Mouse (Mus musculus): ENCODE measurements at regions not wholly inside any gene's neighbourhood (a gene's known extent, or its start where the extent isn't known, plus 50 kb on each side); places are given as distances from the start of the nearest gene placed in this dataset.

GRCm38 (mm10) chr13:43992968-43993367, 208.4 kb downstream of the Cd83 start:
- H3K9ac ChIP-seq (ENCODE audit: low read depth, low read length), result no peak overlapping the region
- no peak for ATAC-seq (replicated peaks; ENCODE audit: low FRiP score, low read depth)
- no peaks in the 10 kb centered on the region for H3K36me3 ChIP-seq (ENCODE audit: insufficient read depth, low read length)
- no peak for DNase-seq (ENCODE audit: low spot score)
- H3K4me2 ChIP-seq (ENCODE audit: low read length), result no peak overlapping the region
- no peaks in the 10 kb centered on the region for H3K4me1 ChIP-seq (replicated peaks; ENCODE audit: insufficient read depth, low read length)
- H3K27me3 ChIP-seq (ENCODE audit: insufficient read depth, low read length), result no peaks in the 10 kb centered on the region
- no peaks in the 10 kb centered on the region for H3K9me3 ChIP-seq (replicated peaks; ENCODE audit: low read length)
- no peak overlapping the region for H3K27ac ChIP-seq
- H3K4me3 ChIP-seq (replicated peaks; ENCODE audit: low read depth, low read length), result no peak overlapping the region
- no peak for TF ChIP-seq CTCF (IDR thresholded peaks at IDR 0.05; ENCODE audit: low read depth)

GRCm38 (mm10) chr13:43994361-43994760, 209.8 kb downstream of the Cd83 start:
- no peaks in the 10 kb centered on the region for H3K27me3 ChIP-seq (ENCODE audit: insufficient read depth, low read length)
- no peak overlapping the region for H3K9ac ChIP-seq (ENCODE audit: low read depth, low read length)
- H3K4me2 ChIP-seq (ENCODE audit: low read length), result no peak overlapping the region
- no peaks in the 10 kb centered on the region for H3K36me3 ChIP-seq (ENCODE audit: insufficient read depth, low read length)
- no peaks in the 10 kb centered on the region for H3K9me3 ChIP-seq (replicated peaks; ENCODE audit: low read length)
- WGBS, result 91% methylated on average over 4 of the region's 4 CpGs
- DNase-seq (ENCODE audit: low spot score), result no peak
- H3K27ac ChIP-seq, result no peak overlapping the region
- H3K4me3 ChIP-seq (replicated peaks; ENCODE audit: low read depth, low read length), result no peak overlapping the region
- ATAC-seq (replicated peaks; ENCODE audit: low FRiP score, low read depth), result no peak
- no peak for TF ChIP-seq CTCF (IDR thresholded peaks at IDR 0.05; ENCODE audit: low read depth)
- no peaks in the 10 kb centered on the region for H3K4me1 ChIP-seq (replicated peaks; ENCODE audit: insufficient read depth, low read length)

- Histone ChIP-seq H3K4me1 (replicated peaks; ENCODE audit: insufficient read depth, low read length) (no peaks in the 10 kb centered on the region), H3K27me3 (ENCODE audit: insufficient read depth, low read length) (no peaks in the 10 kb centered on the region), H3K4me2 (ENCODE audit: low read length) (no peak overlapping the region), H3K36me3 (ENCODE audit: insufficient read depth, low read length) (no peaks in the 10 kb centered on the region), H3K4me3 (replicated peaks; ENCODE audit: low read depth, low read length) (no peak overlapping the region), H3K9ac (ENCODE audit: low read depth, low read length) (no peak overlapping the region), H3K27ac (no peak overlapping the region), H3K9me3 (replicated peaks; ENCODE audit: low read length) (no peaks in the 10 kb centered on the region; the same call in 1 of the 2 replicates)
- no peak for TF ChIP-seq CTCF (IDR thresholded peaks at IDR 0.05; ENCODE audit: low read depth)
- ATAC-seq (replicated peaks; ENCODE audit: low FRiP score, low read depth) (no peak), DNase-seq (ENCODE audit: low spot score) (no peak)
- WGBS, result 57% methylated on average over 3 of the region's 3 CpGs
Measured at GRCm38 (mm10) chr13:43995623-43996022, 211.0 kb downstream of the Cd83 start.

- Histone ChIP-seq H3K27ac (no peak overlapping the region), H3K27me3 (ENCODE audit: insufficient read depth, low read length) (no peaks in the 10 kb centered on the region), H3K9me3 (replicated peaks; ENCODE audit: low read length) (no peaks in the 10 kb centered on the region; the same call in 1 of the 2 replicates), H3K4me1 (replicated peaks; ENCODE audit: insufficient read depth, low read length) (no peaks in the 10 kb centered on the region), H3K4me3 (replicated peaks; ENCODE audit: low read depth, low read length) (no peak overlapping the region), H3K9ac (ENCODE audit: low read depth, low read length) (no peak overlapping the region), H3K36me3 (ENCODE audit: insufficient read depth, low read length) (no peaks in the 10 kb centered on the region), H3K4me2 (ENCODE audit: low read length) (no peak overlapping the region)
- WGBS, result 84% methylated on average over 12 of the region's 12 CpGs
- TF ChIP-seq CTCF (IDR thresholded peaks at IDR 0.05; ENCODE audit: low read depth), result no peak
- ATAC-seq (replicated peaks; ENCODE audit: low FRiP score, low read depth) (no peak), DNase-seq (ENCODE audit: low spot score) (no peak)
Measured at GRCm38 (mm10) chr13:44001861-44002545, 217.4 kb downstream of the Cd83 start.

- Histone ChIP-seq H3K9me3 (replicated peaks; ENCODE audit: low read length) (no peaks in the 10 kb centered on the region), H3K27me3 (ENCODE audit: insufficient read depth, low read length) (no peaks in the 10 kb centered on the region), H3K27ac (no peak overlapping the region), H3K4me1 (replicated peaks; ENCODE audit: insufficient read depth, low read length) (no peaks in the 10 kb centered on the region), H3K36me3 (ENCODE audit: insufficient read depth, low read length) (no peaks in the 10 kb centered on the region), H3K9ac (ENCODE audit: low read depth, low read length) (no peak overlapping the region), H3K4me2 (ENCODE audit: low read length) (no peak overlapping the region), H3K4me3 (replicated peaks; ENCODE audit: low read depth, low read length) (no peak overlapping the region)
- TF ChIP-seq CTCF (IDR thresholded peaks at IDR 0.05; ENCODE audit: low read depth), result no peak
- no peak for ATAC-seq (replicated peaks; ENCODE audit: low FRiP score, low read depth)
- 83% methylated on average over 2 of the region's 2 CpGs for WGBS
- DNase-seq (ENCODE audit: low spot score), result no peak
Measured at GRCm38 (mm10) chr13:44012868-44013267, 228.3 kb downstream of the Cd83 start.

GRCm38 (mm10) chr13:44018489-44019303, 234.1 kb downstream of the Cd83 start:
- Histone ChIP-seq H3K27ac (no peak overlapping the region), H3K4me2 (ENCODE audit: low read length) (no peak overlapping the region), H3K4me3 (replicated peaks; ENCODE audit: low read depth, low read length) (no peak overlapping the region), H3K27me3 (ENCODE audit: insufficient read depth, low read length) (no peaks in the 10 kb centered on the region), H3K9me3 (replicated peaks; ENCODE audit: low read length) (no peaks in the 10 kb centered on the region), H3K9ac (ENCODE audit: low read depth, low read length) (no peak overlapping the region), H3K4me1 (replicated peaks; ENCODE audit: insufficient read depth, low read length) (peaks cover 4% of the 10 kb centered on the region), H3K36me3 (ENCODE audit: insufficient read depth, low read length) (no peaks in the 10 kb centered on the region)
- WGBS, result 39% methylated on average over 8 of the region's 8 CpGs
- ATAC-seq (replicated peaks; ENCODE audit: low FRiP score, low read depth) (no peak), DNase-seq (ENCODE audit: low spot score) (peak; percentile 32)
- no peak for TF ChIP-seq CTCF (IDR thresholded peaks at IDR 0.05; ENCODE audit: low read depth)

Measured in kidney, postnatal 0 days (tissue).